Mouse (Mus musculus): Measurements from ENCODE around the gene Coa3. TPM values are rescaled to one million over a fixed set of nuclear protein-coding genes. Genes with fewer than 3 reads are reported as not detected.

The Coa3 gene
- polyA plus RNA-seq, 1 experiment = 23.1 TPM

DNA sequence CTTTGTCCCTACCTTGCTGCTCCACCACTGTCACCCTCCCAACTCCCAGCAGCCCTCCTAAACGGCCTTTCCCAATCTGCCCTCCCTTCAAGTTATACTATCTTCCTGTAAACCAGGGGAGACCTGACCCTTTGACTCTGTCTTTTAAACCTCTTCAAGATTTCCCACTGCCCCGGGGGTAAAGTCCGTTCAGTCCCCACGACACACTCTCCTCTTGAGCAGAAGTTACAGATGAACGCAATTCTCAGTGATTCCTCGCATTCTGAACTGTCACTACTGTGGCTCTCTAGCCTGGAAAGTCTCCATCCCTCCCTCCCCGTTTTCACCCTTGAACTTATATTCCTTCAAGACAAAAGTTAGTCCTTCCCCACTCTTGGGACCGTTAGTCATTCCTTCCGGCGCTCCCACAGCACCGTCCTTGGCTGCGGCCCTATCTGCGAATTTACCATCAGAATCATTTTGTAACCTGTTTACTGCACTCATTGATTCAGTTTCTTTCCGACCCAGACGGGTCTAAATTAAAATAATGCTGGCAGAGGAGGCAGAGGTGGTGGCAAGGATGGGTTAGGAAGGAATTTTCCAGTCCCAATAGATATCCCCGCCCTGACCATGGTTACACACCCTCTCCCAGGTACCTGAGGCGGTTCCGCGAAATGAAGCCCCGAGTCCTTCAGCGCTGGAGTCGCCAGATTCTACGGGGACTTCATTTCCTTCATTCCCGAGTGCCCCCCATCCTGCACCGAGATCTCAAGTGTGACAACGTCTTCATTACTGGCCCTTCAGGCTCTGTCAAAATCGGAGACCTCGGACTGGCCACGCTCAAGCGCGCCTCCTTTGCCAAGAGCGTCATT, 15.6 kb downstream of the Coa3 start:
- TF ChIP-seq GATA1 (IDR thresholded peaks at IDR 0.05; ENCODE audit: low read length) = no peak

DNA sequence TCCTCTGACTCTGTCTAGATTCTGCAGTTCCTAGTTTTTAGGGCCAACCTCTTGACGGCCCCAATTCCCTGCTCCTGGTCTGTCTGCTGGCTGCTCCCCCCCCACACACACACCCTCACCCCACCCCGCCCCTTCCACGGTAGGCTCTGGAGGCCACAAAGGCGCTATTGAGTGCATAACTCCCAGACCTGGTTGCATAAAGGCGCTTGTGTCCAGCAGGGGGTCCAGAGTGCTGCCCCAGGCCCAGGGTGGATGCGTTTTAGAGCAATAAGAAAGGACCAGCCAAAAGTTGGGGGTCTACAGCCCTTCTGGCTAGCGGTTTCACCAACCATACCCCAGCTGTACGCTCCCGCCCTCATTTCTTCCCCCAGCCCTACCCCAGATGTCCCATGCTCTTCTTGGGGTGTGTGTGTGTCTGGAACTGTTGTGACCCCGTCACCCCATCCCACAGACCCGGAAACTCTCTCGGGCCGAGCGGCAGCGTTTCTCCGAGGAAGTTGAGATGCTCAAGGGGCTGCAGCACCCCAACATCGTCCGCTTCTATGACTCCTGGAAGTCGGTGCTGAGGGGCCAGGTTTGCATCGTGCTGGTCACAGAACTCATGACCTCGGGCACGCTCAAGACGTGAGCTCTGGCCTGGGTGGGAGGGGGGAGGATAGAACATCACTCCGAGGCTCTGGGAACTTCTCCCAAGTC, 16.5 kb downstream of the Coa3 start:
- no peak for TF ChIP-seq GATA1 (IDR thresholded peaks at IDR 0.05; ENCODE audit: low read length)

DNA sequence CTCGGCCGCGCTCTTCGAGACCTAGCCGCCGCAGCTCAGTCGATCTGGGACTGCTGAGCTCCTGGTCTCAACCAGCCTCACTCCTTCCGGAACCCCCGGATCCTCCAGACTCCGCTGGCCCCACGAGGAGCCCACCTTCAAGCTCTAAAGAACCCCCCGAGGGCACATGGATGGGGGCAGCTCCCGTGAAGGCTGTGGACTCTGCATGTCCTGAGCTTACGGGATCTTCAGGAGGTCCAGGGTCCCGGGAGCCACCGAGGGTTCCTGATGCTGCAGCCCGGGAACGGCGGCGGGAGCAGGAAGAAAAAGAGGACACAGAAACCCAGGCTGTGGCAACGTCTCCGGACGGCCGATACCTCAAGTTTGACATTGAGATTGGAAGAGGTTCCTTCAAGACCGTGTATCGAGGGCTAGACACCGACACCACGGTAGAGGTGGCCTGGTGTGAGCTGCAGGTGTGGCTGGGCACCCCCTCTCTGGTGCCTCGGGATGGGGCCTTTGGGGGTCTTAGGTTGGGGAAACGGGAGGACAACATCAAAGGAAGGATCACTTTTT, 18.0 kb downstream of the Coa3 start:
- no peak for TF ChIP-seq GATA1 (IDR thresholded peaks at IDR 0.05; ENCODE audit: low read length)

DNA sequence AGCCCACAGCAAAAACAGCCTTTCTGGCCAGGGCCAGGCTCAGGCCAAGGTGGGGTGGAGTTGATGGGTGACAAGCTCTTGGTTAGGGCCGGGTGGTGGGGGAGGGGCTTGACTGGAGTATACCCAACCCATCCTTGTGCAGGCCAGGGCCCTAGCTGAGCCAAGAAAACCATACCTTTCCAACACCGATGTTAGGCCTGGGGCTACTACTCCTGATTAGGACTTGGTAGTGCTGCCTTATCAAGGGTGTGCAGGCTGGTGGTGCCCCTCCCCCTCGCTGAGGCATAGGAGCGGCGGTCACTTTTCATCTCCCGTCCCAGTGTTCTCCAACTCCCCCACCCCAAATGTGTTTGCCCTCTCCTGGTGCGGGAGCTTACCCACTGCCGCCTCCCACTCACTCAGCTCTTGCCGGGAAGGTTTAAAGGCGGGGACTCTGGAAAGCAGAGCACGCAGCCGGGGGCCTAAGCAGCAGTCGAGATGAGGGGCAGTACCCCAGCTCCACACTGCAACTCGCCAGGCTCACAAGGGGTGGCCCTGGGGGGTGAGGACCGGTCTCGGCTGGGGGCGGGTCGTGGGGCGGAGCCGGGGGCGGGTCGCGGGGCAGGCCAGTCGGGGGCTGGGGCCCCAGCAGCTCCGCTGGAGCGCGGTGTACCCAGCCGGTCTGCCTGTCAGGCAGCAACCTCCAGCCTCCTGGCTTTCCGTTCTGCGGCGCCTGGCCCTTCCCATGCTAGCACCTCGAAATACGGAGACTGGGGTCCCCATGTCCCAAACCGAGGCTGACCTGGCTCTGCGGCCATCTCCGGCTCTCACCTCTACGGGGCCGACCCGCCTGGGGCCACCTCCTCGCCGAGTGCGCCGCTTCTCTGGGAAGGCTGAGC, 18.7 kb downstream of the Coa3 start, which contains the start of gene Wnk4:
TSS of gene Wnk4 (plus strand) at position 620 of the 878 bp plus-strand sequence.
- peak; percentile 29 for TF ChIP-seq GATA1 (IDR thresholded peaks at IDR 0.05; ENCODE audit: low read length)

DNA sequence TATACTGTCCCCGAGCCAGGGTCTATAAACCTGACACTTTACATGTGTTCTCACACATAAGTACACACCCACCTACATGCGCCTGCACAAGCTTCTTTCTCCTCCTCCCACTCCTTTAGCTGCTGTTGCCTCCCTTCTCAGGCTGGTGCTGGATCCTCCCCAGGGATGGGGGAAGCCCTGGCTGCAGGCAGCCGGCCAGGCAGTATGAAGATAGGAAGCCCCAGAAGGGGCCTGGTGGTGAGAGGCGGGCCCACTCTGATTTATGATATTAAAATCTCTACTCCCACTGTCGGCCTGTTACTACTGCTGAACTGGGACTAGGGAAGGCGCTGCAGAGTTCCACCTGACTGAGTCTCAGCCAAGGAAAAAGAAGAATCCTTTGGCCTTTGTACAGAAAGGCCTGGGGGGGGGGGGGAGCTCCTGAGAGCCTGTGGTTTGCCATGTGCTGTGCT, 19.6 kb downstream of the Coa3 start:
- no peak for TF ChIP-seq GATA1 (IDR thresholded peaks at IDR 0.05; ENCODE audit: low read length)

DNA sequence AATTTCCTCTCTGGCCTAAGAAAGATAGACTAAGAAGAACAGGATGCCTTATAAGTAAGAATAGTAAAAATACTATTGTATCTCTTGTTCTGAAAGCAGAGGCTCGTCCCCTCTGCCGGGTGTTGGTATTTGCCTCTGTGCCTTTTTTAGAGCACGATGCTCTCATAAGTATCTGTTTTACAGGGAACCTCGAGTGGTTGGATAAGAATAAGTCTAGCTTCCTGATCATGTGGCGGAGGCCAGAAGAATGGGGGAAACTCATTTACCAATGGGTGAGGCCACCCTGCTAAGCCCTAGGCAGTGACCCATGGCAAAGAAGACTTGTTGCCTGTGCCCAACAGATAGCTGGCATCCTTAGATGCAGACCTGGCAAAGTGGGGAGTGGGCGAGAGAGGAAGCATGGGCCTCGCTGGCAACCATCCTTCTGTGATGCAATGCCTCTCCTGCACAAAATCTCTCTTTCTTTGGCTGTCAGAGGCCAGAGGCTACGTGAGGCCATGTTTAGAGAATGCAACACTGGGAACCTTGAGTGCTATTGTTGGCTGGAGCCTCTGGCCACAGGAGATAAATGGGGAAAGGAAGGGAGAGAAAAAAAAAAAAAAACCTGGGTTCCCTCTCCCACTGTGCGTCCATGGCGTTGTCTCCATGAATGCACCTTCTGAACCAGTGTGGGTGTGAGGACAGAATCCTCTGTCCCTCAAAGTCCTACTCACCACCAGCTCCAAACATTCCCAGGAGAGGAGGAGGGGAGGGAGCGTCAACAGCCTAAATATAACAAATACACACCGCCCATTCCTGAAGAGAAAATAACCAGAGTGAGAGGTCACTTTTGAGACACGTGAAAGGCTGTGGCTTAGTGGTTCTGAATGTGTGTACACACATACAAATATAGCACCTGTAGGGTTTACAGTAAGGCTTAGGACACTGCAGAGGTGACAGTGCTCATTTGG, 22.8 kb downstream of the Coa3 start:
- no peak for TF ChIP-seq GATA1 (IDR thresholded peaks at IDR 0.05; ENCODE audit: low read length)

DNA sequence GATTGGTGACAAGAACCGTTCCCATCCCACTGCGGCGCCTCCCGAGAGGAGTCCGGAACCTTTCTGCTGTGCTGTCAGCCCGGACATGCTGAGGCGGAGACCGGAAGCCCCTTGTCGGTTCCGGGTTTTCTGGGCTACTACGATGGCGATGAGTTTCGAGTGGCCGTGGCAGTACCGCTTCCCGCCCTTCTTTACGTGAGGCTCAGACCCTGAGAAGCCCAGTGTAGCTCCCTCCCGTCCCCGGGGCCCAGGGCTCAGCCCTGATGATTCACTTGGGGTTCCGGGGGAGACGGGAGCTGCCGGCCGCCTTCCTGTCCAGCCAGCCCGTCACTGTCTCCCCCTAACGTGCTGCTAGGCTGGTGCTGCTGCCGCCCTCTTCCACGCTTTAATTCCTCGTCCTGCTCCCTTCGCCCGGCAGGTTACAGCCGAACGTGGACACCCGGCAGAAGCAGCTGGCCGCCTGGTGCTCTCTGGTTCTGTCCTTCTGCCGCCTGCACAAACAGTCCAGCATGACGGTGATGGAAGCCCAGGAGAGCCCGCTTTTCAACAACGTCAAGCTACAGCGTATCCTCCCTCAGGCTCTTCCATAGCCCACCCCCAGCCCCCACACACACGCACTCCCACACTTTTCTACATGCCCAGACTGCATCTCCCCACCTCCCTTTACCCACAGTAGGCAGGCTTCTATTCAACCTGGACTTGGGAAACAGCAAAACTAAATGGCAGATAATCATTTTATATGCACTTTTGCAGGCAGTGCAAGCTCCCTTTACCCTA, 25.1 kb downstream of the Coa3 start, which contains the start of gene Vps25:
TSS of gene Vps25 (plus strand) at position 95 of the 777 bp plus-strand sequence.
- TF ChIP-seq GATA1 (IDR thresholded peaks at IDR 0.05; ENCODE audit: low read length) = no peak

DNA sequence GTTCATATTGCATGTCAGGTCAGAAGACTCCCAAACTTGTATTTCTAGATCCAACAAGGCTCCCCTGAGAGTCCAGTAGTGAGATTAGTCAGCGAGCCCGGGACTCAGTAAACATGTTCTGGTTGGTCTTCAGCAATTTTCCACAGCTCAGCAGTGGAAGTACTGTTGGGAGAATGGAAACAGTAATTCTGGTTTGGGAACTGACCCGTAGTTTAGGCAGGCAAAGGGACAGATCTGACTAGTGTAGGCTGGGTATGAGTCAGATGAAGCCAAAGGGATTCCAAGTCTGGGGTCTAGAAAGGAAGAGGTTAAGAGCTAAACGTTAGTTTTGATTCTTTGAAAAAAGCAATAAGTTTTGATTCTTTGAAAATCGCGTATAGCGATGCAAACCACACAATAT, 26.0 kb downstream of the Coa3 start:
- no peak for TF ChIP-seq GATA1 (IDR thresholded peaks at IDR 0.05; ENCODE audit: low read length)

DNA sequence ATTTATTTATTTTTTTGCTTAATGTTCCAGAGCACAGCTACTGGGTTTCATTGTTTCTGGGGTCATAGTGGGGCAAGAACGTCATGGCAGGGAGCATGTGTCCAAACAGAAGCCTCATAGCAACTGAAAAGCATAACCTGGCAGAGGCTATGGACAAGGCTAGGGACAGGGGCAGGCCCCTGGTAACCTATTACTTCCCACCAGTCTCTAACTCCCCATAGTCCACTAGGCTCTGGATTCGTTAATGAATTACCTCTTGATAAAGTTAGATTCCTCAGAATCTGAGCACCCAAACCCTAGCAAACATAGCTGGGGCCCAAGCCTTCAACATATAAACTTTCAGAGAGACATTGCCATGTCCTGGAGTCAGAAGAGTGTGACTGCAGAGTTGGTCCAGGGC, 27.9 kb downstream of the Coa3 start:
- no peak for TF ChIP-seq GATA1 (IDR thresholded peaks at IDR 0.05; ENCODE audit: low read length)

DNA sequence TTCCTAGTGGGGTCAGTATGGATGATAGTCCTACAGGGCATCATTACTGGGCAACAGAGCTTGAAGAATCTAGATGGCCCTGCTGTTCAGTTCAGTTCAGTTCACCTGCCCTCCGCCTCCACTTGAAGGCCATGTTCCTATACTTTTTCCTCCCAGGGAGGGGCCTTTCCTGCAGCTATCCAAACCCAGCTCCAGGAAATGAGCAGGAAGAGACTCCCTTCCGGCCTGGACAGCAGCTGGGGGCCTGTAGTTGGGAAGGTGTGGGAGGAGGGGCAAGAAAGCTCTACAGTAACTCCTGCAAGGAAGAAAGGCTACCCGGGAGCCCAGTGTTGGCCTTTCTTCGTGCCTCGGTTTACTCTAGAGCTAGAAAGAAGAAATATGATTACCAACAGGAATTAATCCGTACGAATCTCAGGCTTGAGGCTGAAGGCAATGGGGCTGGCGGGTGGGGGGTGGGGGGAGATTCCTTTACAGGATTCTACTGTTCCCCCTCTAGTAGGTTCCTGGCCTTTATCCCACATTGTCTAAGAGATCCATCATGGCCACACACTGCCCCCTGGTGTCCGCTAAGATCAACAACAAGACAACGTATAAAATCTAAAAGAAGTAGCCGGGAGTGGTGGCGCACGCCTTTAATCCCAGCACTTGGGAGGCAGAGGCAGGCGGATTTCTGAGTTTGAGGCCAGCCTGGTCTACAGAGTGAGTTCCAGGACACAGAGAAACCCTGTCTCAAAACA, 30.5 kb downstream of the Coa3 start:
- no peak for TF ChIP-seq GATA1 (IDR thresholded peaks at IDR 0.05; ENCODE audit: low read length)

DNA sequence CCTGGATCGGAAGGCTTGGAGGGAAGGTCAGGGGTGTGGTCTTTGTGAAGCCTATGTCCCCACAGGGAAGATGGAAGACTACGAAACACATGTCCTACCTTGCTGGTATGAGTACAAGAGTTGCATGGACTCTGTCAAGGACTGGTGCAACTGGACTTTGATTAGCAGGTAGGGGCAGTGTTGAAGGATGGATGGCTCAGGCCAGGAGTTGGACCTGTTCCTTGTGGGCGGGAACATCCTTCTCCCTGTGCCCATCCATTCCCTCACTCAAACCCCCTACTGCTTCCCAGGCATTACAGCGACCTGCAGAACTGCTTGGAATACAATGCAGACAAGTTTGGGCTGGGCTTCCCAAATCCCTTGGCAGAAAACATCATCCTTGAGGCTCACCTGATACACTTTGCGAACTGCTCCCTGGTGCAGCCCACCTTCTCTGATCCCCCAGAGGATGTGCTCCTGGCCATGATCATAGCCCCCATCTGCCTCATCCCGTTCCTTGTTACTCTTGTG, 31.3 kb downstream of the Coa3 start:
- TF ChIP-seq GATA1 (IDR thresholded peaks at IDR 0.05; ENCODE audit: low read length) = no peak

DNA sequence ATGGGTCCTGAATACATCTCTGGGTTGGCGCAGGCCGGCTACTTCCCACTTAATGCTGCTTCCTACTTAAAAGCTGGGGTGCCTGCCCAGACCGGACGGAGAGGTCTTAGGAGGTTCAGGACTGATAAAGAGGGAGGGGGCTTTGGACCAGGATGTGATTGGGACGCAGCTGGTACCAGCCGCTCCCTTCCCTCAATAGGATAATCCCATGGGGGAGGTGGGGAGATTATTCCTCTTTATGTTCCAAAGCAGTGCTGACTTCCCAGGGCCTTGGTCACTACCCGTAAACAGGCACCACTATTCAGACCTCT, 32.3 kb downstream of the Coa3 start:
- TF ChIP-seq GATA1 (IDR thresholded peaks at IDR 0.05; ENCODE audit: low read length) = no peak
